Mouse (Mus musculus): ENCODE measurements around the gene Treml2. TPM values are rescaled to one million over a fixed set of nuclear protein-coding genes. Genes with fewer than 3 reads are reported as not detected.
"Not testable (repeated sequence)": the region's sequence is repeated elsewhere in the genome, so short reads cannot be mapped to it uniquely, and the experiment has no call there.

The Treml2 gene
- polyA plus RNA-seq, 1 experiment = not detected

GRCm38 (mm10) chr17:48346231-48346630 lies 46.9 kb downstream of the Treml2 start, which contains the start of gene Trem2:
Gene Trem2, plus strand, starts transcription at chr17:48346401.
- Histone ChIP-seq H3K4me1 (ENCODE audit: control insufficient read depth, insufficient read depth, low read length) (no peaks in the 10 kb centered on the region), H3K36me3 (ENCODE audit: control insufficient read depth, insufficient read depth, low read length) (no peaks in the 10 kb centered on the region), H3K27ac (ENCODE audit: control insufficient read depth, insufficient read depth, low read depth, low read length) (no peak within 1 kb of the TSS), H3K4me3 (ENCODE audit: control insufficient read depth, low read depth, low read length) (no peak within 1 kb of the TSS), H3K27me3 (ENCODE audit: control insufficient read depth, insufficient read depth, low read length) (no peaks in the 10 kb centered on the region)
- no peak for TF ChIP-seq POLR2A (IDR thresholded peaks at IDR 0.05; ENCODE audit: control insufficient read depth, low read depth, low read length)
- no peak for TF ChIP-seq CTCF (IDR thresholded peaks at IDR 0.05; ENCODE audit: control insufficient read depth, insufficient read depth, insufficient replicate concordance, low read depth, low read length)

DNA sequence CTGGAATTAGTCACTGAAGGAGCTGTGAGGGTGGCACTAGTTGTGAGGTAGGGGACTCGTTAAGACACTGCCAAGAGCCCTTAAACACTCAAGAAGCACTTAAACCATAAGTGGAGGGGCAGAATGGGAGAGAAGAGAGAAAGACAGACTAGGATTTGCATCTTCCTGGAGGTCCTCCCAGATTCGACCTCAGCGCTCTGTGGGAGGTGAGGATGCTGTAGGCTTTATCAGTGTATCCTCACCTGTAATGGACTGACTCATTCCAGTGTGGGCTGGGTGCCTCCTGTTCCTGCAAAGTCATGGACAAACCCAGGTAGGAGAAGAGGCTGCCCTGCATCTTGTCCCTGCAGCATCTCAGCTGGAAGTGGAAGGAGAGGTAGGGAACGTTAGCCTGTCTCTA lies 47.5 kb downstream of the Treml2 start:
- no peak overlapping the region for H3K27ac ChIP-seq (ENCODE audit: control insufficient read depth, insufficient read depth, low read depth, low read length)
- no peaks in the 10 kb centered on the region for H3K27me3 ChIP-seq (ENCODE audit: control insufficient read depth, insufficient read depth, low read length)
- H3K4me3 ChIP-seq (ENCODE audit: control insufficient read depth, low read depth, low read length) = no peak overlapping the region
- no peaks in the 10 kb centered on the region for H3K4me1 ChIP-seq (ENCODE audit: control insufficient read depth, insufficient read depth, low read length)
- TF ChIP-seq POLR2A (IDR thresholded peaks at IDR 0.05; ENCODE audit: control insufficient read depth, low read depth, low read length) = no peak
- TF ChIP-seq CTCF (IDR thresholded peaks at IDR 0.05; ENCODE audit: control insufficient read depth, insufficient read depth, insufficient replicate concordance, low read depth, low read length) = no peak
- H3K36me3 ChIP-seq (ENCODE audit: control insufficient read depth, insufficient read depth, low read length) = no peaks in the 10 kb centered on the region

DNA sequence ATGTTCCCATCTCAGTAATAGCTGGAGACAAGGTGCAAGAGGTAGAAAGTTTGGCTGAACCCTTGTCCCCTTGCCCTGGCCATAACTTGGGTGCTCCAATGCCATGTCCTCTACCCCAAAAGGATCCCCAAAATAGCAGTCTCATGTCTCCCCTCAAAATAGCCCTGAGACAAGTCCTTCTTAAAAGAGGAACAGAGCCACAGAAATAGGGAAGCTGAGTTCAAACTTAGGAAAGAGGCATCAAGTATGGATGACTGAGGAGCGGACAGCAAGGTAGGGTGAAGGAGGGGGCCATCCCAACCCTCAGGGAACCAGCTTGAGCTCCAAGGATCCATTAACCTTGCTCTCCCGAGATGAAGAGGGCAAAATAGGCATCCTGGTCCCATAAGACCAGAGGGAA lies 48.0 kb downstream of the Treml2 start:
- Histone ChIP-seq H3K4me1 (ENCODE audit: control insufficient read depth, insufficient read depth, low read length) (no peaks in the 10 kb centered on the region), H3K36me3 (ENCODE audit: control insufficient read depth, insufficient read depth, low read length) (no peaks in the 10 kb centered on the region), H3K27ac (ENCODE audit: control insufficient read depth, insufficient read depth, low read depth, low read length) (no peak overlapping the region), H3K4me3 (ENCODE audit: control insufficient read depth, low read depth, low read length) (no peak overlapping the region), H3K27me3 (ENCODE audit: control insufficient read depth, insufficient read depth, low read length) (no peaks in the 10 kb centered on the region)
- TF ChIP-seq POLR2A (IDR thresholded peaks at IDR 0.05; ENCODE audit: control insufficient read depth, low read depth, low read length) (no peak), CTCF (IDR thresholded peaks at IDR 0.05; ENCODE audit: control insufficient read depth, insufficient read depth, insufficient replicate concordance, low read depth, low read length) (no peak)

GRCm38 (mm10) chr17:48350681-48351193 lies 51.4 kb downstream of the Treml2 start:
- Histone ChIP-seq H3K27me3 (ENCODE audit: control insufficient read depth, insufficient read depth, low read length) (no peaks in the 10 kb centered on the region), H3K4me1 (ENCODE audit: control insufficient read depth, insufficient read depth, low read length) (no peaks in the 10 kb centered on the region), H3K4me3 (ENCODE audit: control insufficient read depth, low read depth, low read length) (no peak overlapping the region), H3K36me3 (ENCODE audit: control insufficient read depth, insufficient read depth, low read length) (no peaks in the 10 kb centered on the region), H3K27ac (ENCODE audit: control insufficient read depth, insufficient read depth, low read depth, low read length) (no peak overlapping the region)
- TF ChIP-seq CTCF (IDR thresholded peaks at IDR 0.05; ENCODE audit: control insufficient read depth, insufficient read depth, insufficient replicate concordance, low read depth, low read length) = no peak
- no peak for TF ChIP-seq POLR2A (IDR thresholded peaks at IDR 0.05; ENCODE audit: control insufficient read depth, low read depth, low read length)

- not testable (repeated sequence) for H3K27me3 ChIP-seq (ENCODE audit: control insufficient read depth, insufficient read depth, low read length); H3K4me3 ChIP-seq (ENCODE audit: control insufficient read depth, low read depth, low read length); H3K36me3 ChIP-seq (ENCODE audit: control insufficient read depth, insufficient read depth, low read length); H3K27ac ChIP-seq (ENCODE audit: control insufficient read depth, insufficient read depth, low read depth, low read length); H3K4me1 ChIP-seq (ENCODE audit: control insufficient read depth, insufficient read depth, low read length)
These were observed 53.7 kb downstream of the Treml2 start for GRCm38 (mm10) chr17:48352976-48353375.

- Histone ChIP-seq H3K27me3 (ENCODE audit: control insufficient read depth, insufficient read depth, low read length) (no peaks in the 10 kb centered on the region), H3K27ac (ENCODE audit: control insufficient read depth, insufficient read depth, low read depth, low read length) (no peak overlapping the region), H3K4me1 (ENCODE audit: control insufficient read depth, insufficient read depth, low read length) (no peaks in the 10 kb centered on the region), H3K36me3 (ENCODE audit: control insufficient read depth, insufficient read depth, low read length) (no peaks in the 10 kb centered on the region), H3K4me3 (ENCODE audit: control insufficient read depth, low read depth, low read length) (no peak overlapping the region)
- TF ChIP-seq CTCF (IDR thresholded peaks at IDR 0.05; ENCODE audit: control insufficient read depth, insufficient read depth, insufficient replicate concordance, low read depth, low read length) (no peak), POLR2A (IDR thresholded peaks at IDR 0.05; ENCODE audit: control insufficient read depth, low read depth, low read length) (no peak)
These were observed 56.5 kb downstream of the Treml2 start for GRCm38 (mm10) chr17:48355822-48356221.

DNA sequence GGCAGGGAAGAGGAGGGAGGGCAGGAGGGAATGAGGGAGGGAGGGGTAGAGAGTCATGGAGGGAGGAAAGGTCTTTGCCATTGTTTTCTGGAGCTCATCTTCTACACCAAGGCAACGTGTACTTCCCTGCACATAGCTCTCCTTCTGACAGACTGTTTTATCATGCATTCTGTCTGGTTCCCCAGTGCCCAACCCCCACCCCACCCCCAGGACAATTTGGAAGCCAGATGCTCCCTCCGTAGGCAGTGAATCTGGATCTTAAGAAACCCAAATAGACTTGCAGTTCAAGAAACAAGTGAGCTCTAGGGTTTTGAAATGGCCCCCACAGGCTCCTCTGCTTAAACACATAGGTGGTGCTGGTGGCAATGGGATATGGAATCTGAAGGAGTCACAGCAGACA lies 58.6 kb downstream of the Treml2 start:
- H3K27me3 ChIP-seq (ENCODE audit: control insufficient read depth, insufficient read depth, low read length) = no peaks in the 10 kb centered on the region
- no peaks in the 10 kb centered on the region for H3K4me1 ChIP-seq (ENCODE audit: control insufficient read depth, insufficient read depth, low read length)
- H3K27ac ChIP-seq (ENCODE audit: control insufficient read depth, insufficient read depth, low read depth, low read length) = no peak overlapping the region
- H3K36me3 ChIP-seq (ENCODE audit: control insufficient read depth, insufficient read depth, low read length) = no peaks in the 10 kb centered on the region
- no peak for TF ChIP-seq CTCF (IDR thresholded peaks at IDR 0.05; ENCODE audit: control insufficient read depth, insufficient read depth, insufficient replicate concordance, low read depth, low read length)
- H3K4me3 ChIP-seq (ENCODE audit: control insufficient read depth, low read depth, low read length) = no peak overlapping the region

DNA sequence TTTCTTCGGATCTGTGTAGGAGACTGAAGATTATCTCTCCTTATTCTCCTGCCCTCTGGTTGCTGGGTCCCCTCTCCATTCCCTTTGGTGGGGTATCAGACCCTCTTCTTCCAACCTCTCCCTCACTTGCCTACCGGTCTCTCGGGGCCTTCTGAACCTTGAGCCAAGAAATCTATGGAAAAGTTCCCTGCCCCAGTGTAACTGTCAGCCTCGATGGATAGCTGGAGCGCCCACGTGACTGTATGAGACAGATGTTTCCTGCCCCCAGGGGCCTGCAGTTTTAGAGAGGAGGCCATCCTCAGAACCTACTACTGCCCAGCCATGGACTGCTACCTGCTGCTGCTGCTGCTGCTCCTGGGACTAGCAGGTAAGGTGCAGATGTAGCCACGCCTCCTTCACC lies 60.3 kb downstream of the Treml2 start, which contains the start of gene Treml1:
TSS of gene Treml1 (plus strand) at position 301 of the 400 bp plus-strand sequence.
- Histone ChIP-seq H3K36me3 (ENCODE audit: control insufficient read depth, insufficient read depth, low read length) (no peaks in the 10 kb centered on the region), H3K4me3 (ENCODE audit: control insufficient read depth, low read depth, low read length) (no peak within 1 kb of the TSS), H3K27ac (ENCODE audit: control insufficient read depth, insufficient read depth, low read depth, low read length) (no peak within 1 kb of the TSS), H3K4me1 (ENCODE audit: control insufficient read depth, insufficient read depth, low read length) (no peaks in the 10 kb centered on the region), H3K27me3 (ENCODE audit: control insufficient read depth, insufficient read depth, low read length) (no peaks in the 10 kb centered on the region)
- TF ChIP-seq POLR2A (IDR thresholded peaks at IDR 0.05; ENCODE audit: control insufficient read depth, low read depth, low read length) (no peak), CTCF (IDR thresholded peaks at IDR 0.05; ENCODE audit: control insufficient read depth, insufficient read depth, insufficient replicate concordance, low read depth, low read length) (no peak)

Measured in testis, adult 2 months (tissue).